Mouse (Mus musculus) embryonic facial prominence, embryonic 14.5 days (tissue): ENCODE data around the gene Whrn. TPM values are rescaled to one million over a fixed set of nuclear protein-coding genes. Genes with fewer than 3 reads are reported as not detected.

ENCODE experiments used
- ATAC-seq: fragments of 200-750 bp; cut with Nextera tagmentation; 2 replicates; pipeline ENCODE4 v1.8.0; 2017; ENCODE audit warnings: low read depth, moderate number of reproducible peaks, moderate TSS enrichment
- DNase-seq: peaks from one replicate; pipeline ENCODE4 v3.0.0-alpha.2; 2015; ENCODE audit warnings: low spot score
- H3K27ac ChIP-seq: fragments of 300-500 bp; sonication (generic); replicated peaks from 2 replicates; pipeline ENCODE4 v1.5.1; 2014; ENCODE audit warnings: low read depth, mild to moderate bottlenecking, low read length, moderate library complexity
- H3K27me3 ChIP-seq: fragments of 300-500 bp; sonication (generic); replicated peaks from 2 replicates; pipeline ENCODE4 v1.6.1; 2014; ENCODE audit warnings: low read length; ENCODE audit not compliant: control insufficient read depth, insufficient read depth
- H3K36me3 ChIP-seq: fragments of 300-500 bp; sonication (generic); 2 replicates; pipeline ENCODE4 v1.6.1; 2014; ENCODE audit warnings: low read length, mixed read lengths; ENCODE audit not compliant: control insufficient read depth, insufficient read depth
- H3K4me1 ChIP-seq: fragments of 300-500 bp; sonication (generic); 2 replicates; pipeline ENCODE4 v1.6.1; 2014; ENCODE audit warnings: antibody characterized with exemption, low read length; ENCODE audit not compliant: control insufficient read depth, insufficient read depth
- H3K4me2 ChIP-seq: fragments of 300-500 bp; sonication (generic); 2 replicates; pipeline ENCODE4 v1.6.1; 2014; ENCODE audit warnings: low read depth, mild to moderate bottlenecking, low read length, moderate library complexity, mixed read lengths
- H3K4me3 ChIP-seq: fragments of 300-500 bp; sonication (generic); 2 replicates; pipeline ENCODE4 v1.5.1; 2014; ENCODE audit warnings: low read depth, mild to moderate bottlenecking, low read length
- H3K9ac ChIP-seq: fragments of 300-500 bp; sonication (generic); 2 replicates; pipeline ENCODE4 v1.6.1; 2014; ENCODE audit warnings: low read depth, mild to moderate bottlenecking, low read length, moderate library complexity, mixed read lengths
- H3K9me3 ChIP-seq: fragments of 300-500 bp; sonication (generic); 2 replicates; pipeline ENCODE4 v1.6.1; 2016; ENCODE audit warnings: low read length; ENCODE audit not compliant: control insufficient read depth
- WGBS: fragments of 180-500 bp; shearing (Covaris S2); extraction: QIAGEN DNeasy Blood & Tissue Kit; methylation state at CpG from one replicate; pipeline ENCODE4 v1.1.7; 2014; 5-methylcytosine and 5-hydroxymethylcytosine counted together
- polyA plus RNA-seq: library from polyadenylated mRNA; unstranded; fragments of >200 nt; fragmentation: Nextera tagmentation; extraction: Ambion mirVana; gene quantifications from 2 replicates; pipeline ENCODE4 v1.2.1, GENCODE M21; 2014

The Whrn gene
- polyA plus RNA-seq, 1 experiment from 2014 or later, result 4.4 TPM

DNA sequence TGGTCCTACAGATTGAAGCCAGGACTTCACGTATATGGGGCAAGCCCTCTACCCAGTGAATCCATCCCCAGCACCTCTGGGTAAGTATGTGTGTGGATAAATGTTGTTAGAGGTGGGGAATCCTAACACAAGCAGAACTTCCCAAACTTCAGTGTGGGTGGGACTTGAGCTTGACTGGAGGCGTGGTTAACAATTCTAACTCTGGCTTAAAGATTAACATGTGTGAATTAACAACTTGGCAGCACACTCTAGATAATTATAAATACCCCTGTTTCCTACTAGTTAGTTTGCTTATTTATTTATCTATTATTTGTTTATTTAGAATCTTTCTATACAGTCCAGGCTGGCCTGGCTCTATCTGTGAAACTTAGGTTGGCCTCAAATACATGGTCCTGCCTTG is 7.9 kb downstream of the Whrn start:
- Histone ChIP-seq H3K36me3 (no peaks in the 10 kb centered on the region), H3K4me2 (no peak overlapping the region), H3K4me1 (no peaks in the 10 kb centered on the region), H3K9me3 (no peaks in the 10 kb centered on the region), H3K4me3 (no peak overlapping the region), H3K27ac (no peak overlapping the region), H3K9ac (no peak overlapping the region), H3K27me3 (no peaks in the 10 kb centered on the region)
- ATAC-seq (no peak), DNase-seq (no peak)
- 91% methylated on average over 2 of the region's 2 CpGs for WGBS

DNA sequence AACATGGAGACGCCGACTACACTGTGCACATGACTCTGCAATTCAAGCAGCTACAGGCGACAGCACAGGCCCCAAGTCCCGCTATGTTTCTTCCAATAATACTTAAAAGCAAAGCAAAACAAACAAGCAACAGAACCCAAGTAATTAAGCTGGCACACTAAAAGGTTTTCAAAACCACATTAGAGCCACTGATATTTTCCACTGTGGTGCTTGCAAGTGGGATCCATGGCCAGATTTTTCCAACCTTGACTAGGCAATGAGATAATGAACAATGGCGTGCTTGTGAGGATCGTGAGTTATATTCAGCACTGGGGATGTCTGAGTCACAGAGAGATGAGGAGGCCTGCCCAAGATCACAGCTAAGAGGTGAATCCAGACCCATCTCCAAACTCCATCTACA is 8.5 kb downstream of the Whrn start:
- no peak overlapping the region for H3K27ac ChIP-seq
- H3K4me1 ChIP-seq, result no peaks in the 10 kb centered on the region
- no peaks in the 10 kb centered on the region for H3K36me3 ChIP-seq
- no peak overlapping the region for H3K4me2 ChIP-seq
- H3K9ac ChIP-seq, result no peak overlapping the region
- DNase-seq (no peak), ATAC-seq (no peak)
- H3K4me3 ChIP-seq, result no peak overlapping the region
- 78% methylated on average over 6 of the region's 6 CpGs for WGBS
- no peaks in the 10 kb centered on the region for H3K9me3 ChIP-seq
- no peaks in the 10 kb centered on the region for H3K27me3 ChIP-seq

DNA sequence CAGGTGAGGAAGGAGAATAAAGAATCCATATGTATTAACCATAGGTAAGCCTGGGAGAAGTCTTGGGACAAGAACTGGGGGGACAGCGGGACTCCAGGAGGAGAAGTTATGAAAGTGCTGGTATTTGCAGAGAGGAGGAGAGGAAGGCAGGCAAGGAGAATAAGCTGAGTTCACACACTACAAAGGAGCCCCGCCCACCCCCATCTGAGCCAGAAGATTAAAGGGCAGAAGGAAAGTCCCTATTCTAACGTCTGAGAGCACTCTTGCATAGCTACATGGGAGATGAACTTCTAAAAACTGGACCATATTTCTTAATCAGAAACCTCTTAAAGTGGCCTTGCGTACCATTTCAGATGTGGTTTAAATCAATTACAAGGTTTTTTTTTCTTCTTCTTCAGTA is 9.3 kb downstream of the Whrn start:
- Histone ChIP-seq H3K9me3 (no peaks in the 10 kb centered on the region), H3K27me3 (no peaks in the 10 kb centered on the region), H3K4me1 (no peaks in the 10 kb centered on the region), H3K9ac (no peak overlapping the region), H3K27ac (no peak overlapping the region), H3K4me2 (no peak overlapping the region), H3K36me3 (no peaks in the 10 kb centered on the region), H3K4me3 (no peak overlapping the region)
- 53% methylated on average over 4 of the region's 4 CpGs for WGBS
- no peak for DNase-seq
- ATAC-seq, result no peak

DNA sequence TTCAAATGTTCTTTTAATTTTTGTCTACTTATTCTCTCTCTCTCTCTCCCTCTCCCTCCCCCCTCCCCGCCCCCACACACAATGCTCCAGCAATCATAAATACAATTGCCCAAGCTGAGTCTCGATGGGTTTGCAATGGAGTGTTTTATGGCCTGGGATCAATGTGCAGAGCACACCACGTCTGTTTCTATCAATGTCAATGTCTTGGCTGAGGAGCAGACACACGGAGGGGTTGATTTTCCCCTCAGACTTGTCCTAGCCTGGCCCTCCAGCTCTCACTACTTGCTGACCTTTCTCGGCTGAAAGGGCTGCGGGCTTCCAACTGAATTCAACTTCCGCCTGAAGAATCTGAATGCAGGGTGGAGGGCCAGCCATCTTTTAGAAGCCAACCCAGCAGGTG is 12.1 kb downstream of the Whrn start:
- DNase-seq (no peak), ATAC-seq (no peak)
- Histone ChIP-seq H3K4me1 (peaks cover 9% of the 10 kb centered on the region), H3K4me3 (no peak overlapping the region), H3K27me3 (no peaks in the 10 kb centered on the region), H3K27ac (no peak overlapping the region), H3K9me3 (no peaks in the 10 kb centered on the region), H3K9ac (no peak overlapping the region), H3K4me2 (no peak overlapping the region), H3K36me3 (no peaks in the 10 kb centered on the region)
- WGBS, result 69% methylated on average over 7 of the region's 7 CpGs

DNA sequence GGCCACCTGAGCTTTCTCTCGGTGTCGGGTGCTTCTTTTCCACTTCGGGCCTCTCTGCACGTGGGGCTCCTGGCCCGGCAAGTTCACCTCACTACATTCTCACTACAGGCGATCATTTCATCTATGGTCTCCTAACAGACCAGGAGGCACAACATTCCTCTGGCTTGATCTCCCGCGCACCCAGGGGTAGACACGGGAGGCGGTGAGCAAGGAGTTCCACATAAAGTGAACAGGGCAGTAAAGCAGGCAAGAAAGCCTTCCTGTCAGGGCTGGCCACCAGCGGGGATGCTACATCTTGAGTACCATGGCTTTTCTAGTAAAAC is 15.0 kb downstream of the Whrn start:
- H3K4me3 ChIP-seq, result no peak overlapping the region
- WGBS, result 46% methylated on average over 11 of the region's 11 CpGs
- no peak overlapping the region for H3K27ac ChIP-seq
- peaks cover 9% of the 10 kb centered on the region for H3K4me1 ChIP-seq
- no peaks in the 10 kb centered on the region for H3K36me3 ChIP-seq
- no peaks in the 10 kb centered on the region for H3K27me3 ChIP-seq
- DNase-seq, result no peak
- no peak for ATAC-seq
- H3K9ac ChIP-seq, result no peak overlapping the region
- no peaks in the 10 kb centered on the region for H3K9me3 ChIP-seq
- H3K4me2 ChIP-seq, result peak overlapping the region; percentile 2; the same call in 1 of the 2 replicates

DNA sequence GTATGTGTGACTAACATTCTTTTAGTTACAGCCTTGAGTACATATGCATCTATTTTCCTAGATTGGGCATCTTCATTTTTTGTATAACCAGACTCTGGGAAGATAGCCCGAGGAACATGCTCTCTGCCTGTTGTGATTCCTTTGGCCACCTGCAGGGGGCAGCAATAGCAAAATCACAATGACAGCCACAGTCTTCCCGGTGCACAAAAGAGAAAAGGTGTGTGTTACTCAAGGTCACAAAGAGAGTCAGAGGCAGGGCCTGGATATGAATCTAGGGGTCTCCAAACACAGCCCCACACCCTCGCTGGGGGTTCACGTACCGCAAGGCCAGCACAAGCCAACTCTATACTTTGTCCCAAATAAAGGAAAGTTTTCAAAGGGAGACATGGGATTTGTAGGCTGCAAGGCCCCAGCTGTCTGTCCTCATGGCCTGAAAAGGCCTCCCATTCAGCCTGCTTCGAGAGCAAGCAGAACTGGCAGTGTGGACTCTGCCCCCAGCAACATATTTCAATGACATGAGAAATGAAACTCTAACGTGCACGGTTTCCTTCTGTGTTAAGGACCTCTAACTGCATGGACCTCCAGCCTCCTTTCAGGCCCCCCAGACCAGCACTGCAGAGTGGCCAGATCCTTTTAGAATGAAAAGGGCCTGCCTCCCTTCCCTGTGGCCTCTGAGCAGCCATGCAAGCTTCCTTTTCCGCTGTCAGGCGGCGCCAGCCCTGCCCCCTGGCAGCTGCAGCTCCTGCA is 15.5 kb downstream of the Whrn start:
- H3K9ac ChIP-seq, result no peak overlapping the region
- peak overlapping the region; percentile 2; the same call in 1 of the 2 replicates for H3K4me2 ChIP-seq
- DNase-seq, result no peak

DNA sequence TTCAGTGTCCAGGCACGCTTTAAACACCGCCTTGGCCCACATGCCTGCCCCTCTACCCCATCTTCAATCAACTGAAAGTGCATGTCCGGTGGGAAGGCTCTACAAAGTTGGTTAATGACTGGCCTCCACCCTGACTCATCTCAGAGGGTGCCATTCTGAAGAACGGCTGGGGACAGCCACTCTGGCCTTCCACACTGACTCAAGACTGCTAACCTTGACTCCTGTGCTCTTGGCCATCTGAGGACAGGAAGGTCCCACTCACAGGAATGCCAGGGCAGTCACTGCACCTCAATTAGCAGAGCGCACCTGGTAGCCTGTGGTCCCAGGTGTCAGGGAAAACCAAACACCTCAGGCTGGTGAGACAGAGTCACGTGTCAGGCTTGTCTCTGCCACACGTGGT is 17.8 kb downstream of the Whrn start:
- Histone ChIP-seq H3K4me3 (no peak overlapping the region), H3K9ac (no peak overlapping the region), H3K27me3 (no peaks in the 10 kb centered on the region), H3K4me2 (no peak overlapping the region), H3K36me3 (no peaks in the 10 kb centered on the region), H3K4me1 (peaks cover 9% of the 10 kb centered on the region), H3K9me3 (no peaks in the 10 kb centered on the region), H3K27ac (no peak overlapping the region)
- 75% methylated on average over 7 of the region's 7 CpGs for WGBS
- ATAC-seq (no peak), DNase-seq (no peak)

More for the DNA sequence above, 15.5 kb downstream of the Whrn start:
- Histone ChIP-seq H3K9me3 (no peaks in the 10 kb centered on the region), H3K4me1 (peaks cover 9% of the 10 kb centered on the region), H3K4me3 (no peak overlapping the region), H3K36me3 (no peaks in the 10 kb centered on the region), H3K27me3 (no peaks in the 10 kb centered on the region), H3K27ac (no peak overlapping the region)
- 32% methylated on average over 11 of the region's 11 CpGs for WGBS
- ATAC-seq, result peak; percentile 38; the same call in 1 of the 2 replicates

DNA sequence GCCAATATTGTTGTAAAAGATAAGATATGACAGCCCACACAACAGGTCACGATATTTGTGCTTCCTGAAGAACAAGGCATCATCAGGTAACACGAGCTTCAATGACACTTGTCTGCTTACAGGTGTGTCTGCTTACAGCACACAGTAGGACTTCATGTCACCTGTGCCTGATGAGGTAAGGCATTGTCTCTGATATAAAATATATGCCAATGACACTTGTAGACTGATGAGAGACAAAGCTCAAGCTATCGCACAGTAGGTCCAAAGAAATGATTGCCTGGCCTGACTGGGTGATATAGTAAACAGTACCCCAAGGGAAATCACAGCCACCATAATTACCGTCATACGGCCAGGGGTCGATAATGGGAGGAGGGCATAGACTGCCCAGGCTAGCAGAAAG is 18.9 kb downstream of the Whrn start:
- no peak for ATAC-seq
- no peak overlapping the region for H3K4me2 ChIP-seq
- no peaks in the 10 kb centered on the region for H3K36me3 ChIP-seq
- H3K27ac ChIP-seq, result no peak overlapping the region
- DNase-seq, result no peak
- H3K4me3 ChIP-seq, result no peak overlapping the region
- H3K4me1 ChIP-seq, result peaks cover 9% of the 10 kb centered on the region
- WGBS, result 86% methylated on average over 6 of the region's 6 CpGs
- no peaks in the 10 kb centered on the region for H3K9me3 ChIP-seq
- H3K9ac ChIP-seq, result no peak overlapping the region
- no peaks in the 10 kb centered on the region for H3K27me3 ChIP-seq

DNA sequence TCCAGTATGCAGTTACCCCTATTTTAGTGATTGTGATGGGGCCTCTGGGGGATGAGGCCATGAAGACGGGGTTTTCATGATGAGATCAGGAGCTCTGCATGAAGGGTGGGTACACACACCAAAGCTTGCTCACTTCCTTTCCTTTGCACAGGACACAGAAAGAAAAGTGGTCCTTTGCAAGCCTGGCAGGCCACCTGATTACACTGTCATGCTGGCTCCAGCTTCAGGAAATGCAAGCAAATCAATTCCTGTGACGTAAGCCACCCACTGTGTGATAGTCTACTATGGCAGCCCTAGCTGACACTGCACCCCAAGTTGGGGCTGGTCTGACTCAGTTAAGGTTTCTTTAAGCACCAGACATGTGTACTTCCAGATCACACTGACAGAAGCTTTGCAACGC is 20.6 kb downstream of the Whrn start:
- DNase-seq (no peak), ATAC-seq (no peak)
- Histone ChIP-seq H3K36me3 (no peaks in the 10 kb centered on the region), H3K27me3 (no peaks in the 10 kb centered on the region), H3K9me3 (no peaks in the 10 kb centered on the region), H3K9ac (no peak overlapping the region), H3K4me3 (no peak overlapping the region), H3K4me1 (peaks cover under 1% of the 10 kb centered on the region; the same call in 1 of the 2 replicates), H3K27ac (no peak overlapping the region), H3K4me2 (no peak overlapping the region)
- 55% methylated on average over 3 of the region's 3 CpGs for WGBS
